Mouse (Mus musculus): ENCODE data around the gene Samd13.

Samd13 gene

GRCm38 (mm10) chr3:146671121-146671520 lies 14.3 kb downstream of the Samd13 start:
- in situ Hi-C loops (cut with MboI, MseI): no loop called here

- in situ Hi-C loops (cut with MboI, MseI): no loop called here
Observed at GRCm38 (mm10) chr3:146661907-146662306, 23.5 kb downstream of the Samd13 start.

GRCm38 (mm10) chr3:146661001-146661400 lies 24.4 kb downstream of the Samd13 start:
- in situ Hi-C loops (cut with MboI, MseI): no loop called here

GRCm38 (mm10) chr3:146659321-146659720 lies 26.1 kb downstream of the Samd13 start:
- in situ Hi-C loops (cut with MboI, MseI): no loop called here

GRCm38 (mm10) chr3:146658061-146658639 lies 27.2 kb downstream of the Samd13 start:
- in situ Hi-C loops (cut with MboI, MseI): no loop called here

- in situ Hi-C loops (cut with MboI, MseI): no loop called here
Observed at GRCm38 (mm10) chr3:146657433-146657832, 28.0 kb downstream of the Samd13 start.

GRCm38 (mm10) chr3:146655111-146655577 lies 30.2 kb downstream of the Samd13 start:
- in situ Hi-C loops (cut with MboI, MseI): no loop called here

- in situ Hi-C loops (cut with MboI, MseI): no loop called here
Observed at GRCm38 (mm10) chr3:146653692-146654091, 31.7 kb downstream of the Samd13 start.

- in situ Hi-C loops (cut with MboI, MseI): no loop called here
Observed at GRCm38 (mm10) chr3:146652431-146652830, 33.0 kb downstream of the Samd13 start.

- in situ Hi-C loops (cut with MboI, MseI): no loop called here
Observed at GRCm38 (mm10) chr3:146651217-146651616, 34.2 kb downstream of the Samd13 start, which contains the start of gene 4930503B20Rik. Gene 4930503B20Rik, minus strand, starts transcription at chr3:146651317.

GRCm38 (mm10) chr3:146650716-146651115 lies 34.7 kb downstream of the Samd13 start:
- in situ Hi-C loops (cut with MboI, MseI): no loop called here

GRCm38 (mm10) chr3:146649311-146649894 lies 36.0 kb downstream of the Samd13 start:
- in situ Hi-C loops (cut with MboI, MseI): no loop called here

GRCm38 (mm10) chr3:146641818-146642427 lies 43.5 kb downstream of the Samd13 start:
- in situ Hi-C loops (cut with MboI, MseI): no loop called here

- in situ Hi-C loops (cut with MboI, MseI): no loop called here
Observed at GRCm38 (mm10) chr3:146632506-146632905, 52.9 kb downstream of the Samd13 start.

- in situ Hi-C loops (cut with MboI, MseI): loop anchor here (5.0 kb wide), 1 partner anchor 51 kb away; no protein-coding TSS in a partner anchor
Observed at GRCm38 (mm10) chr3:146628227-146628982, 57.0 kb downstream of the Samd13 start.

- in situ Hi-C loops (cut with MboI, MseI): loop anchor here (5.0 kb wide), 1 partner anchor 48 kb away; no protein-coding TSS in a partner anchor
Observed at GRCm38 (mm10) chr3:146625766-146626165, 59.6 kb downstream of the Samd13 start.

- in situ Hi-C loops (cut with MboI, MseI): no loop called here
Observed at GRCm38 (mm10) chr3:146621966-146622365, 63.4 kb downstream of the Samd13 start.

GRCm38 (mm10) chr3:146620555-146621249 lies 64.7 kb downstream of the Samd13 start:
- in situ Hi-C loops (cut with MboI, MseI): no loop called here

- in situ Hi-C loops (cut with MboI, MseI): no loop called here
Observed at GRCm38 (mm10) chr3:146620101-146620500, 65.3 kb downstream of the Samd13 start.

GRCm38 (mm10) chr3:146618357-146618756 lies 67.0 kb downstream of the Samd13 start:
- in situ Hi-C loops (cut with MboI, MseI): no loop called here

- in situ Hi-C loops (cut with MboI, MseI): no loop called here
Observed at GRCm38 (mm10) chr3:146617946-146618345, 67.4 kb downstream of the Samd13 start.

Data from regulatory T cell (primary cell).